Mouse (Mus musculus) MEL (cell line): ENCODE measurements around the gene Il2ra. TPM values are rescaled to one million over a fixed set of nuclear protein-coding genes. Genes with fewer than 3 reads are reported as not detected.
A peak's percentile ranks its signal among the peaks of the same experiment; 100 is the strongest.
"Not testable (repeated sequence)": the region's sequence is repeated elsewhere in the genome, so short reads cannot be mapped to it uniquely, and the experiment has no call there.

Experiments
- DNase-seq: peaks from one replicate; pipeline ENCODE4 v3.0.0; 2011; ENCODE audit warnings: low read depth, low spot score
- H3K27ac ChIP-seq: 2 replicates; pipeline ENCODE4 v1.5.1; 2012; ENCODE audit warnings: low read depth, mild to moderate bottlenecking, control low read depth, low read length, moderate library complexity; ENCODE audit not compliant: control insufficient read depth
- H3K27me3 ChIP-seq, 2 experiments: fragments of 150-350 bp in 1 of 2; sonication (generic) in 1 of 2; 2 replicates each; pipeline ENCODE4 v1.6.1; 2012; ENCODE audit warnings: low read length in 2 of 2, mild to moderate bottlenecking in 2 of 2, improper control_type of control experiment in 1 of 2, moderate library complexity in 1 of 2; ENCODE audit not compliant: insufficient read depth in 2 of 2, control insufficient read depth in 1 of 2
- H3K36me3 ChIP-seq, 2 experiments: 2 replicates each; pipeline ENCODE4 v1.6.1; 2012 to 2014; ENCODE audit warnings: low read length in 2 of 2, improper control_type of control experiment in 1 of 2, inconsistent platforms in 1 of 2, mild to moderate bottlenecking in 1 of 2; ENCODE audit not compliant: insufficient read depth in 2 of 2, control insufficient read depth in 1 of 2
- H3K4me1 ChIP-seq, 2 experiments: fragments of 150-350 bp in 1 of 2; sonication (generic) in 1 of 2; 2 replicates each; pipeline ENCODE4 v1.6.1; 2012; ENCODE audit warnings: low read length in 2 of 2, improper control_type of control experiment in 1 of 2, mild to moderate bottlenecking in 1 of 2; ENCODE audit not compliant: insufficient read depth in 2 of 2, control insufficient read depth in 1 of 2
- H3K4me3 ChIP-seq, 2 experiments: fragments of 150-350 bp in 1 of 2; sonication (generic) in 1 of 2; 2 replicates each; pipeline ENCODE4 v1.5.1; 2012; ENCODE audit warnings: low read depth in 2 of 2, low read length in 2 of 2, mild to moderate bottlenecking in 2 of 2, moderate library complexity in 2 of 2, control low read depth in 1 of 2, improper control_type of control experiment in 1 of 2; ENCODE audit not compliant: control insufficient read depth in 1 of 2, insufficient read depth in 1 of 2
- H3K79me2 ChIP-seq: 2 replicates; pipeline ENCODE4 v1.6.1; 2012; ENCODE audit warnings: mild to moderate bottlenecking, low read length, moderate library complexity; ENCODE audit not compliant: control insufficient read depth, poor library complexity, insufficient read depth
- H3K9ac ChIP-seq: 2 replicates; pipeline ENCODE4 v1.6.1; 2012; ENCODE audit warnings: low read depth, mild to moderate bottlenecking, control low read depth, low read length, moderate library complexity; ENCODE audit not compliant: control insufficient read depth, poor library complexity, severe bottlenecking
- H3K9me3 ChIP-seq: fragments of 150-350 bp; sonication (generic); replicated peaks from 2 replicates; pipeline ENCODE4 v1.6.1; 2012; ENCODE audit warnings: mild to moderate bottlenecking, low read length, improper control_type of control experiment, moderate library complexity; ENCODE audit not compliant: insufficient read depth
- BHLHE40 ChIP-seq: IDR thresholded peaks from 2 replicates; pipeline ENCODE4 v1.6.1; 2012; ENCODE audit warnings: low read depth, mild to moderate bottlenecking, inconsistent platforms, low read length, improper control_type of control experiment, borderline replicate concordance
- CHD1 ChIP-seq: IDR thresholded peaks from 2 replicates; pipeline ENCODE4 v1.6.1; 2012; ENCODE audit warnings: low read depth, mild to moderate bottlenecking, inconsistent platforms, low read length, improper control_type of control experiment
- CHD2 ChIP-seq: IDR thresholded peaks from 2 replicates; pipeline ENCODE4 v1.6.1; 2011; ENCODE audit warnings: low read length, improper control_type of control experiment
- CTCF ChIP-seq, 3 experiments: IDR thresholded peaks in 2 of 3; conservative IDR thresholded peaks in 1 of 3; 2 replicates each; pipeline ENCODE4 v1.5.1; 2011 to 2012; ENCODE audit warnings: low read length in 3 of 3, low read depth in 2 of 3, mild to moderate bottlenecking in 2 of 3, improper control_type of control experiment in 1 of 3, inconsistent platforms in 1 of 3, mixed read lengths in 1 of 3, moderate library complexity in 1 of 3; ENCODE audit not compliant: control insufficient read depth in 1 of 3, insufficient read depth in 1 of 3, poor library complexity in 1 of 3, severe bottlenecking in 1 of 3
- GABPA ChIP-seq: IDR thresholded peaks from 2 replicates; pipeline ENCODE4 v1.6.1; 2012; ENCODE audit warnings: low read depth, mild to moderate bottlenecking, inconsistent platforms, low read length, improper control_type of control experiment, moderate library complexity
- MAFK ChIP-seq: IDR thresholded peaks from 2 replicates; pipeline ENCODE4 v1.6.1; 2011; ENCODE audit warnings: low read depth, mild to moderate bottlenecking, low read length, improper control_type of control experiment, borderline replicate concordance
- MAZ ChIP-seq: IDR thresholded peaks from 2 replicates; pipeline ENCODE4 v1.6.1; 2012; ENCODE audit warnings: low read depth, mild to moderate bottlenecking, inconsistent platforms, low read length, improper control_type of control experiment
- MEF2A ChIP-seq: IDR thresholded peaks from 2 replicates; pipeline ENCODE4 v1.6.1; 2014; ENCODE audit warnings: low read depth, mild to moderate bottlenecking, inconsistent platforms, low read length, improper control_type of control experiment; ENCODE audit not compliant: poor library complexity, insufficient replicate concordance, severe bottlenecking; ENCODE audit errors: extremely low read depth
- MYC ChIP-seq: IDR thresholded peaks from 2 replicates; pipeline ENCODE4 v1.6.1; 2011; ENCODE audit warnings: low read depth, mild to moderate bottlenecking, low read length, improper control_type of control experiment, moderate library complexity
- NELFE ChIP-seq: IDR thresholded peaks from 2 replicates; pipeline ENCODE4 v1.6.1; 2011; ENCODE audit warnings: low read depth, low read length, improper control_type of control experiment
- POLR2AphosphoS5 ChIP-seq: IDR thresholded peaks from 2 replicates; pipeline ENCODE4 v1.6.1; 2012; ENCODE audit warnings: low read depth, borderline replicate concordance, mild to moderate bottlenecking, inconsistent platforms, low read length, moderate library complexity, mixed read lengths
- RAD21 ChIP-seq: IDR thresholded peaks from 2 replicates; pipeline ENCODE4 v1.6.1; 2011; ENCODE audit warnings: mild to moderate bottlenecking, low read depth, low read length, improper control_type of control experiment
- SIN3A ChIP-seq: IDR thresholded peaks from 2 replicates; pipeline ENCODE4 v1.6.1; 2012; ENCODE audit warnings: low read length, improper control_type of control experiment, inconsistent platforms
- SMC3 ChIP-seq: IDR thresholded peaks from 2 replicates; pipeline ENCODE4 v1.6.1; 2011; ENCODE audit warnings: low read depth, low read length, improper control_type of control experiment
- TAL1 ChIP-seq: IDR thresholded peaks from 2 replicates; pipeline ENCODE4 v1.6.1; 2012; ENCODE audit warnings: mild to moderate bottlenecking, inconsistent platforms, low read length, moderate library complexity, mixed read lengths
- TBP ChIP-seq: IDR thresholded peaks from 2 replicates; pipeline ENCODE4 v1.8.0; 2011; ENCODE audit warnings: low read depth, low read length, improper control_type of control experiment
- polyA plus RNA-seq, 2 experiments: library from polyadenylated mRNA; stranded (reverse) in 1 of 2; unstranded in 1 of 2; fragments of >175 nt in 1 of 2; fragments of >200 nt in 1 of 2; gene quantifications; 2 replicates each; pipeline versions ENCODE4 v1.2.1 to v1.2.4; 2012; ENCODE audit warnings: low replicate concordance in 2 of 2, low read depth in 1 of 2; ENCODE audit not compliant: insufficient read length in 2 of 2, insufficient read depth in 1 of 2, missing spikeins in 1 of 2
- total RNA-seq: library from RNA; depleted of rRNA; stranded (reverse); fragments of 300-350 nt; gene quantifications from 2 replicates; pipeline ENCODE4 v1.2.3, GENCODE M21; 2012

Il2ra gene
- total and polyA plus RNA-seq, 3 experiments, result not detected

GRCm38 (mm10) chr2:11710101-11710500 lies 67.5 kb downstream of the Il2ra start:
- peak; percentile 76 for DNase-seq
- not testable (repeated sequence) for H3K27ac ChIP-seq, H3K4me3 ChIP-seq, H3K9ac ChIP-seq, H3K79me2 ChIP-seq, H3K36me3 ChIP-seq, H3K9me3 ChIP-seq, H3K4me1 ChIP-seq, H3K27me3 ChIP-seq
- TF ChIP-seq RAD21 (peak; percentile 25), CTCF (IDR thresholded peaks at IDR 0.05 in 2 of 3, conservative IDR thresholded peaks at IDR 0.05 in 1 of 3; ENCODE audit: control insufficient read depth in 1 of 3, insufficient read depth in 1 of 3, low read depth in 2 of 3, low read length in 3 of 3, poor library complexity in 1 of 3, severe bottlenecking in 1 of 3) (peak; percentile 49 to 61 (median 54); a peak in 5 of 6 replicates), SMC3 (peak; percentile 63)

DNA sequence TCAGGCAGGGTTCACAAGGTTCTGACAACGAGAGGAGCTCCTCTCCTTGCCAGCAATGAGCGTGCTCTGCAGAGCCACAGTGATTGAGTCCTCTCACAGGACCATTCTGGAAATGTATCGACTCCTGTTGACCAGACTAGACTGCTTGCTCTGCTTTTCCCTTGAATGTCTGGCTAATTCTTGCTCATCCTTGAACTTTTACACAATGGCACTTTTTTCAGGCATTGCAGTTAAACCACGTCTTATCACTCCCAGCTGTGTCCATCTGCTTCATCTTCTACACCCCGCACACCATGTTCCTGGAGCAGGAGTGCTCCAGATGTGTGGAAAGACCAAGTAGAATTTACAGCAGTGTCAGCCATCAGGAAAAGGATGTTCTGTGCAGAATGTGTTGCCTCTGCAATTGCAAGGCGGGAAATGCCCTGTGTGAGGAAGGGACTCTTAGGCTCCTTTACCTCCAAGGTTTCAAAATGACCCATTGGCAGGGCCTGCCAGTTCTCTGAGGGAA lies 69.9 kb downstream of the Il2ra start:
- H3K27me3 ChIP-seq, result peaks cover 0 to 2% of the 10 kb centered on the region in 2 experiments; a peak in 1 of 4 replicates
- no peaks in the 10 kb centered on the region for H3K9me3 ChIP-seq
- no peak overlapping the region for H3K27ac ChIP-seq
- H3K9ac ChIP-seq, result no peak overlapping the region
- peaks cover 0 to 3% of the 10 kb centered on the region in 2 experiments; a peak in 1 of 4 replicates for H3K4me1 ChIP-seq
- H3K4me3 ChIP-seq, result no peak overlapping the region
- H3K36me3 ChIP-seq, result no peaks in the 10 kb centered on the region; a peak in 1 of 4 replicates
- no peak for TF ChIP-seq MEF2A
- TF ChIP-seq GABPA, result no peak
- TF ChIP-seq TBP, result no peak
- no peak for TF ChIP-seq MAFK
- TF ChIP-seq POLR2AphosphoS5, result no peak
- no peak for TF ChIP-seq CHD1
- TF ChIP-seq CHD2, result no peak
- no peak for TF ChIP-seq SIN3A
- TF ChIP-seq BHLHE40, result no peak
- TF ChIP-seq MAZ, result no peak
- H3K79me2 ChIP-seq, result no peaks in the 10 kb centered on the region
- no peak for DNase-seq

GRCm38 (mm10) chr2:11713021-11713420 lies 70.4 kb downstream of the Il2ra start:
- no peak for TF ChIP-seq NELFE
- TF ChIP-seq SIN3A, result no peak
- no peak for TF ChIP-seq TAL1
- TF ChIP-seq MYC, result no peak
- Histone ChIP-seq H3K9me3 (no peaks in the 10 kb centered on the region), H3K27ac (no peak overlapping the region), H3K4me1 (peaks cover 0 to 3% of the 10 kb centered on the region in 2 experiments; a peak in 1 of 4 replicates), H3K27me3 (no peaks in the 10 kb centered on the region), H3K36me3 (no peaks in the 10 kb centered on the region; a peak in 1 of 4 replicates), H3K79me2 (no peaks in the 10 kb centered on the region), H3K4me3 (no peak overlapping the region), H3K9ac (no peak overlapping the region)
- DNase-seq, result no peak
